Mouse (Mus musculus) spleen, adult 2 months (tissue): ENCODE measurements around the gene Tshz3. TPM values are rescaled to one million over a fixed set of nuclear protein-coding genes. Genes with fewer than 3 reads are reported as not detected.
A peak's percentile ranks its signal among the peaks of the same experiment; 100 is the strongest.

ENCODE experiments used
- DNase-seq, 2 experiments: peaks; one replicate each; pipeline versions ENCODE4 v3.0.0 to v3.0.0-alpha.2; 2012 to 2021; ENCODE audit warnings: low spot score in 2 of 2, low read depth in 1 of 2
- H3K27ac ChIP-seq: fragments of 200-500 bp; 2 replicates; pipeline ENCODE4 v1.5.1; 2012; ENCODE audit warnings: low read length, inconsistent platforms; ENCODE audit not compliant: insufficient read depth
- H3K27me3 ChIP-seq: fragments of 200-500 bp; 2 replicates; pipeline ENCODE4 v1.6.1; 2012; ENCODE audit warnings: mild to moderate bottlenecking, moderate library complexity, low read length, inconsistent platforms; ENCODE audit not compliant: control insufficient read depth, insufficient read depth
- H3K36me3 ChIP-seq: fragments of 200-500 bp; 2 replicates; pipeline ENCODE4 v1.6.1; 2012; ENCODE audit warnings: mild to moderate bottlenecking, low read length, inconsistent platforms; ENCODE audit not compliant: control insufficient read depth, insufficient read depth
- H3K4me1 ChIP-seq: fragments of 200-500 bp; 2 replicates; pipeline ENCODE4 v1.6.1; 2011; ENCODE audit warnings: inconsistent platforms; ENCODE audit not compliant: control insufficient read depth, insufficient read depth, insufficient read length
- H3K4me3 ChIP-seq: fragments of 200-500 bp; 2 replicates; pipeline ENCODE4 v1.5.1; 2011; ENCODE audit warnings: mild to moderate bottlenecking, inconsistent platforms; ENCODE audit not compliant: insufficient read depth, insufficient read length; ENCODE audit errors: extremely low read depth
- CTCF ChIP-seq: fragments of 200-500 bp; IDR thresholded peaks from 2 replicates; pipeline ENCODE4 v1.5.1; 2011; ENCODE audit warnings: mild to moderate bottlenecking, inconsistent platforms; ENCODE audit not compliant: insufficient read depth, insufficient read length, insufficient replicate concordance; ENCODE audit errors: extremely low read depth
- POLR2A ChIP-seq: fragments of 200-500 bp; IDR thresholded peaks from 2 replicates; pipeline ENCODE4 v1.6.1; 2011; ENCODE audit warnings: low read depth, low read length, inconsistent platforms
- WGBS: fragments of 180-500 bp; shearing (Covaris S2); methylation state at CpG from one replicate; pipeline ENCODE4 v1.1.7; 2018; 5-methylcytosine and 5-hydroxymethylcytosine counted together
- polyA plus RNA-seq: library from polyadenylated mRNA; depleted of rRNA; stranded (reverse); fragments of >200 nt; gene quantifications from 2 replicates; pipeline ENCODE4 v1.2.3, GENCODE M21; 2012; rRNA removed

The Tshz3 gene
- 1.6 and 3.1 TPM in 2 replicates for polyA plus RNA-seq

- Histone ChIP-seq H3K27me3 (peaks cover 19% of the 10 kb centered on the region), H3K36me3 (no peaks in the 10 kb centered on the region), H3K4me1 (peaks cover 2% of the 10 kb centered on the region; the same call in 1 of the 2 replicates), H3K4me3 (peak within 1 kb of the TSS; percentile 50; the same call in 1 of the 2 replicates), H3K27ac (peak within 1 kb of the TSS; percentile 65)
- no peak for DNase-seq
- no peak for TF ChIP-seq CTCF
- no peak for TF ChIP-seq POLR2A
- 2% methylated on average over 28 of the region's 88 CpGs for WGBS
Observed at GRCm38 (mm10) chr7:36697856-36698588, at the start of gene Tshz3. Tshz3 (plus strand) TSS chr7:36698118.

DNA sequence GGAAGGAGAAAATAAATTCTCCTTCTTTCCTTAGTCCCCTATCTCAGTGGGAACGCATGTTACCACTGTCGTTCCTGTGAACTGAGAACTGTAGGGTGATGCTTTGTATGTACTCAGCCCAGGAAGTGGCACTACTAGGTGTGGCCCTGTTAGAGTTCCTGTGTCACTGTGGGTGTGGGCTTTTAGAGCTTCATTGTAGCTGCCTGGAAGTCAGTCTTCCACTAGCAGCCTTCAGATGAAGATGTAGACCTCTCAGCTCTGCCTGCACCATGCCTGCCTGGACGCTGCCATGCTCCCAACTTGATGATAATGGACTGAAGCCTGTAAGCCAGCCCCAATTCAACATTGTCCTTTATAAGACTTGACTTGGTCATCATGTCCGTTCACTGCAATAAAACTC is 42.0 kb upstream of the Tshz3 start:
- no peak for TF ChIP-seq CTCF
- no peak for TF ChIP-seq POLR2A
- H3K27ac ChIP-seq: no peak overlapping the region
- no peaks in the 10 kb centered on the region for H3K4me1 ChIP-seq
- H3K36me3 ChIP-seq: no peaks in the 10 kb centered on the region
- no peak for DNase-seq
- H3K4me3 ChIP-seq: no peak overlapping the region
- WGBS: 78% methylated on average over 4 of the region's 4 CpGs
- no peaks in the 10 kb centered on the region for H3K27me3 ChIP-seq

DNA sequence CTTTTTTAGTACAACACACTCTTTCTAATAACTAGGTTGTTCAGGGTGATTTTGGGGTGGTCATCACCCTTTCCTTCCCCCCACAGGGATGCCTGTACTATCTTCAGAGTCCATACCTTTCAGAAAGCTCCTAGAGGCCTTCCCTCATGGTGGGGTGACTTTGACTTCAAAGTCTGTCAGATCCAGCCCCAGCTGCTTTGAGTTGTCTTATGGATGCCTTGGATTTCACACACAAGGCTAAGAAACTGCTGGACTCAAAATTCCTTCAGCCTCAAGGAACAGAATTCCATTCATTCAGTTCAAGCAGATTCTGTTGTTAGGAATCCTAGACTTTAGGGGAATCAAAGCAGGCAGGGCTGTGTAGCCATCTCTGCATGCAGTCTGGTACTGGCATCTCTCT is 41.5 kb upstream of the Tshz3 start:
- Histone ChIP-seq H3K4me3 (no peak overlapping the region), H3K27ac (no peak overlapping the region), H3K4me1 (no peaks in the 10 kb centered on the region), H3K27me3 (no peaks in the 10 kb centered on the region), H3K36me3 (no peaks in the 10 kb centered on the region)
- no peak for TF ChIP-seq CTCF
- TF ChIP-seq POLR2A: no peak
- DNase-seq: no peak

GRCm38 (mm10) chr7:36658331-36658730 is 39.6 kb upstream of the Tshz3 start:
- H3K27ac ChIP-seq: no peak overlapping the region
- no peak for TF ChIP-seq CTCF
- no peak for TF ChIP-seq POLR2A

GRCm38 (mm10) chr7:36659265-36659664 is 38.7 kb upstream of the Tshz3 start:
- Histone ChIP-seq H3K27me3 (no peaks in the 10 kb centered on the region), H3K4me3 (no peak overlapping the region), H3K36me3 (no peaks in the 10 kb centered on the region), H3K27ac (no peak overlapping the region), H3K4me1 (no peaks in the 10 kb centered on the region)
- 87% methylated on average over 7 of the region's 7 CpGs for WGBS
- TF ChIP-seq CTCF (no peak), POLR2A (no peak)
- DNase-seq: no peak

More at GRCm38 (mm10) chr7:36658331-36658730, 39.6 kb upstream of the Tshz3 start:
- no peak overlapping the region for H3K4me3 ChIP-seq
- H3K36me3 ChIP-seq: no peaks in the 10 kb centered on the region
- no peaks in the 10 kb centered on the region for H3K27me3 ChIP-seq
- H3K4me1 ChIP-seq: no peaks in the 10 kb centered on the region
- no peak for DNase-seq
- WGBS: 83% methylated on average over 5 of the region's 5 CpGs

DNA sequence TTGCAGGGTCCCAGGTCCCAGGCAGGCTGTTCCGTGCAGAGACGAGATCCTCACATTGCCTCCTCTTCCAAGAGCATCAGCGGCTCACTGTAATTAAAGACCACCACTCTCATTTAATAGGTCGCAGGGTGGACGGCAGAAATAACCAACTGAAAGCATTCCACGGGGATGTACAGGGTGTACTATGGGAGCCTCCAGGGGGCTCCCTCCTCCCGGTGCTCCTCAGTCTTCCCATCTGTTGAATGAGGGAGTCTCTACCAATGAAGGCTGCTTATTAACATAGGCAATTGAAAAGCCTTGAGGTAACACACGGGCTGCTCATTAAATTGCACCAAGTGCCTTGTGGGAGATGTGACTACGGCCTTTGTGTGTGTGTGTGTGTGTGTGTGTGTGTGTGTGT is 37.3 kb upstream of the Tshz3 start:
- DNase-seq: no peak
- H3K36me3 ChIP-seq: no peaks in the 10 kb centered on the region
- WGBS: 79% methylated on average over 9 of the region's 9 CpGs
- no peak overlapping the region for H3K27ac ChIP-seq
- H3K4me1 ChIP-seq: no peaks in the 10 kb centered on the region
- no peaks in the 10 kb centered on the region for H3K27me3 ChIP-seq
- H3K4me3 ChIP-seq: no peak overlapping the region
- TF ChIP-seq CTCF: no peak
- TF ChIP-seq POLR2A: no peak

GRCm38 (mm10) chr7:36663431-36663830 is 34.5 kb upstream of the Tshz3 start:
- Histone ChIP-seq H3K4me1 (no peaks in the 10 kb centered on the region), H3K27me3 (no peaks in the 10 kb centered on the region), H3K4me3 (no peak overlapping the region), H3K36me3 (no peaks in the 10 kb centered on the region), H3K27ac (no peak overlapping the region)
- no peak for DNase-seq
- WGBS: 87% methylated on average over 7 of the region's 7 CpGs
- no peak for TF ChIP-seq CTCF
- TF ChIP-seq POLR2A: no peak
